Mouse (Mus musculus): ENCODE results near the gene Adcy9.

GRCm38 (mm10) chr16:4394991-4395590 lies 25.2 kb downstream of the Adcy9 start:
- no peak for TF ChIP-seq SMC3 (IDR thresholded peaks at IDR 0.05; ENCODE audit: low read depth, low read length)
- TF ChIP-seq EP300 (IDR thresholded peaks at IDR 0.05; ENCODE audit: low read depth in 1 of 2, low read length in 2 of 2), result no peak
- TF ChIP-seq CTCF (IDR thresholded peaks at IDR 0.05 in 2 of 3, conservative IDR thresholded peaks at IDR 0.05 in 1 of 3; ENCODE audit: control insufficient read depth in 1 of 3, insufficient read depth in 1 of 3, low read depth in 2 of 3, low read length in 3 of 3, poor library complexity in 1 of 3, severe bottlenecking in 1 of 3), result no peak
- no peak for TF ChIP-seq POLR2A (IDR thresholded peaks at IDR 0.05; ENCODE audit: control insufficient read depth in 1 of 2, insufficient read depth in 1 of 2, low read depth in 1 of 2, low read length in 2 of 2, poor library complexity in 1 of 2)
- no peak for TF ChIP-seq GATA1 (IDR thresholded peaks at IDR 0.05; ENCODE audit: low read depth, low read length)
- TF ChIP-seq MAFK (IDR thresholded peaks at IDR 0.05; ENCODE audit: borderline replicate concordance, low read depth, low read length), result no peak
- TF ChIP-seq CHD2 (IDR thresholded peaks at IDR 0.05; ENCODE audit: low read length), result no peak
- no peak for TF ChIP-seq USF1 (IDR thresholded peaks at IDR 0.05; ENCODE audit: low read depth, low read length)

All from MEL (cell line).